Mouse (Mus musculus): ENCODE results near the gene Zfp518b.

GRCm38 (mm10) chr5:38692859-38693258 lies 8.2 kb upstream of the Zfp518b start:
- TF ChIP-seq EP300 (IDR thresholded peaks at IDR 0.05; ENCODE audit: low read depth), result no peak
- no peak for TF ChIP-seq CTCF (IDR thresholded peaks at IDR 0.05; ENCODE audit: low read depth)
